Mouse (Mus musculus) cerebellum, adult 2 months (tissue): ENCODE measurements around the gene Arhgap33. TPM values are rescaled to one million over a fixed set of nuclear protein-coding genes. Genes with fewer than 3 reads are reported as not detected.

ENCODE experiments used
- DNase-seq, 2 experiments: peaks; one replicate each; pipeline ENCODE4 v3.0.0; 2021
- H3K27ac ChIP-seq: fragments of 200-500 bp; 2 replicates; pipeline ENCODE4 v1.5.1; 2012; ENCODE audit warnings: low read length, control low read depth, inconsistent platforms; ENCODE audit not compliant: insufficient read depth
- H3K27me3 ChIP-seq: fragments of 200-500 bp; 2 replicates; pipeline ENCODE4 v1.6.1; 2012; ENCODE audit warnings: inconsistent platforms, mild to moderate bottlenecking, low read length, moderate library complexity; ENCODE audit not compliant: control insufficient read depth, insufficient read depth
- H3K4me1 ChIP-seq: fragments of 200-500 bp; 2 replicates; pipeline ENCODE4 v1.6.1; 2011; ENCODE audit warnings: low read length; ENCODE audit not compliant: control insufficient read depth, insufficient read depth
- H3K4me3 ChIP-seq: fragments of 200-500 bp; replicated peaks from 2 replicates; pipeline ENCODE3; 2011; ENCODE audit warnings: mild to moderate bottlenecking, low read depth, low read length, control low read depth; ENCODE audit not compliant: insufficient read depth
- CTCF ChIP-seq: fragments of 200-500 bp; IDR thresholded peaks from 2 replicates; pipeline ENCODE4 v1.5.1; 2011; ENCODE audit warnings: low read depth, mild to moderate bottlenecking, control low read depth, low read length, moderate library complexity, borderline replicate concordance; ENCODE audit not compliant: insufficient read depth
- POLR2A ChIP-seq: fragments of 200-500 bp; IDR thresholded peaks from 2 replicates; pipeline ENCODE4 v1.6.1; 2011; ENCODE audit warnings: low read length, control low read depth, borderline replicate concordance; ENCODE audit not compliant: insufficient read depth
- WGBS: fragments of 180-500 bp; shearing (Covaris S2); methylation state at CpG from one replicate; pipeline ENCODE4 v1.1.7; 2018; 5-methylcytosine and 5-hydroxymethylcytosine counted together
- polyA plus RNA-seq: library from polyadenylated mRNA; depleted of rRNA; stranded (reverse); fragments of >200 nt; gene quantifications from 2 replicates; pipeline ENCODE4 v1.2.3, GENCODE M21; 2012; rRNA removed

Gene Arhgap33
- polyA plus RNA-seq: 38.5 and 39.8 TPM in 2 replicates

GRCm38 (mm10) chr7:30534633-30535577, at the start of gene Arhgap33:
Arhgap33 (minus strand) TSS chr7:30535060.
- no peak for TF ChIP-seq POLR2A
- no peak for TF ChIP-seq CTCF
- peak within 1 kb of the TSS; percentile 88 for H3K4me3 ChIP-seq
- no peak within 1 kb of the TSS for H3K27ac ChIP-seq
- peaks cover 5% of the 10 kb centered on the region for H3K4me1 ChIP-seq
- WGBS: 2% methylated on average over 84 of the region's 84 CpGs
- no peaks in the 10 kb centered on the region for H3K27me3 ChIP-seq
- peak; percentile 95 to 97 for DNase-seq

- Histone ChIP-seq H3K27ac (no peak overlapping the region), H3K4me1 (peaks cover 7% of the 10 kb centered on the region; the same call in 1 of the 2 replicates), H3K27me3 (no peaks in the 10 kb centered on the region), H3K4me3 (no peak overlapping the region)
- TF ChIP-seq POLR2A (no peak), CTCF (no peak)
- WGBS: 93% methylated on average over 10 of the region's 10 CpGs
- no peak for DNase-seq
Observed at GRCm38 (mm10) chr7:30584339-30584738, 49.5 kb upstream of the Arhgap33 start.

DNA sequence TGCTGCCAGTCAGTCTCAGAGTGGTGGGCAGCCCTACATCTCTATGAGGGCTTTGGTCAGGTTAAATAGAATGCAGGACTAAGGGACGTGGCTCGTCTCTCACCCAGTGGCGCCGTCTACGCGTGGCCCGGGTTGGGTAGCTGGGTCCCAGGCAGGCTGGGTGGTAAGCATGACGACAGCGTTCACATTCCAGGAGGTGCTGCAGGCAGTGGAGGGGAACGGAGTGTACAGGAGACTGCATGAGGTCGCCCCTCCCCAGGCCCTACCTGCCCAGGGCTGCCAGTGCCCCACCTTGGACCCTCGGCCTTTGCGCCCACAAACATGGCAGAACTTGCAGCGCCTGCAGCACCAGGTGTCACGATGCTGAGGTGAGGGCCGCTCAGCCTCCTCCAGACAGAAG, 46.7 kb upstream of the Arhgap33 start:
- peak in 1 of 2 experiments; percentile 19 for DNase-seq
- no peaks in the 10 kb centered on the region for H3K27me3 ChIP-seq
- H3K4me1 ChIP-seq: 0 out of 2 replicates have a peak, but pooled peaks cover under 1% of the 10 kb centered on the region
- 91% methylated on average over 16 of the region's 16 CpGs for WGBS
- TF ChIP-seq POLR2A: no peak
- no peak for TF ChIP-seq CTCF
- no peak overlapping the region for H3K27ac ChIP-seq
- H3K4me3 ChIP-seq: no peak overlapping the region

GRCm38 (mm10) chr7:30579950-30580349, 45.1 kb upstream of the Arhgap33 start:
- WGBS: 84% methylated on average over 8 of the region's 8 CpGs
- Histone ChIP-seq H3K27ac (no peak overlapping the region), H3K4me1 (no peaks in the 10 kb centered on the region), H3K27me3 (no peaks in the 10 kb centered on the region), H3K4me3 (no peak overlapping the region)
- TF ChIP-seq CTCF (no peak), POLR2A (no peak)
- no peak for DNase-seq

DNA sequence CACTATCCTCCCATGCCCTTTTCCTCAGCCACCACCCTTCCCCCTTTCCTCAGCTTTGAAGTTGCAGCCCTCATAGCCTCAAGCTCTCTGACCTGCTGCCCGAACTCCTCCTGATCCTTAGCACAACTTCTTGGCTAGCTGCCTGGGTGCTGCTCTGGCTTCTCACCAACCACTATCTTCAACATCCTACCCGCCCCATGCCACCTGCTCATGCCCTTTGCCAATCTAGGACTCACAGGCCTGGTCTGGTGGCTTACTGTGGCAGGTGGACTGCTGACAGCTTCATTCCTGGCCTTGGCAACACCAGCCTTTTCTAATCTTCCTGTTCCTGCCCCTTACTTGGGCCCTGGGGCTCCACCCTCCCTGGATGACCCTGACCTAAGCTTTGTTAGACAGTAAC, 38.1 kb upstream of the Arhgap33 start:
- H3K27ac ChIP-seq: no peak overlapping the region
- DNase-seq: peak; percentile 83 to 88
- H3K27me3 ChIP-seq: no peaks in the 10 kb centered on the region
- WGBS: 8% methylated on average over 2 of the region's 2 CpGs
- TF ChIP-seq CTCF (no peak), POLR2A (no peak)
- H3K4me1 ChIP-seq: peaks cover 18% of the 10 kb centered on the region
- no peak overlapping the region for H3K4me3 ChIP-seq

DNA sequence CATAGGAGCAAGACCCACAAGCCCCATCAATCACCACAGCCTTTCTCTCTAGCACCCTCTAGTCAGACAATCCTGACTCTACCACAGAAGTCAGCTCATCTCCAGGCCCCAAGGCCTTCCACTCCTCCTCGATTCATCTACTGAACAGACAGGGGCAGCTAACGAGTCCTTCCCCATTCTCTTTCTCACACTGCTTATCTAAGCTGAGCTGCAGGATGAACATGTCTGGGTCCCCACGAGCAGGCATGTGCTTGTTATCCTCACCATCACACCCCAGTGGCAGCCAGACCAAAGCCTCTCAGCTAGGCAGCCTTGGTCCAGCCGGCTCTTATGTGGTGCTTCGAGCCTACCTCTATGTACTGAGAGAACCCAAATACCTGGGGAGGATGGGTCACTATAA, 37.5 kb upstream of the Arhgap33 start:
- WGBS: 65% methylated on average over 5 of the region's 5 CpGs
- no peak for DNase-seq

DNA sequence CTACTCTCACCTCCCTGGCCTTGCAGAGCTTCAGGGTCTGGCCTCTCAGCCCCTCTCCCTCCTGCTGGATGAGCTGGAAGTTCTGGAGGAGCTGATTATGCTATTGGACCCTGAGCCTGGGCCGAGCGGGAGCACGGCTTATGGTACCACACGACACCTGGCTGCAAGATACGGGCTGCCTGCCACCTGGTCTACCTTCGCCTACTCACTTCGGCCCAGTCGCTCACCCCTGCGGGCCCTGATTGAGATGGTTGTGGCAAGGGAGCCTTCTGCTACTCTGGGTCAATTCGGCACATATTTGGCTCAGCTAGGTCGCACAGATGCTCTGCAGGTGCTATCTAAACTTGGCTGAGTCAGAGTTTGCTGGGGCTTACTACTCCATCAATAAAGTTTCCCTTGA, 32.7 kb upstream of the Arhgap33 start:
- Histone ChIP-seq H3K27ac (no peak overlapping the region), H3K27me3 (no peaks in the 10 kb centered on the region), H3K4me1 (peaks cover 11% of the 10 kb centered on the region), H3K4me3 (no peak overlapping the region)
- no peak for DNase-seq
- 76% methylated on average over 11 of the region's 11 CpGs for WGBS
- TF ChIP-seq CTCF: no peak
- no peak for TF ChIP-seq POLR2A

More for the DNA sequence above, 37.5 kb upstream of the Arhgap33 start:
- H3K27me3 ChIP-seq: no peaks in the 10 kb centered on the region
- TF ChIP-seq CTCF: no peak
- TF ChIP-seq POLR2A: no peak
- H3K27ac ChIP-seq: no peak overlapping the region
- H3K4me1 ChIP-seq: peaks cover 18% of the 10 kb centered on the region
- no peak overlapping the region for H3K4me3 ChIP-seq

- DNase-seq: peak in 1 of 2 experiments; percentile 18
- Histone ChIP-seq H3K4me3 (no peak overlapping the region), H3K27ac (no peak overlapping the region), H3K27me3 (no peaks in the 10 kb centered on the region), H3K4me1 (peaks cover 6% of the 10 kb centered on the region)
- WGBS: 84% methylated on average over 9 of the region's 9 CpGs
- no peak for TF ChIP-seq CTCF
- TF ChIP-seq POLR2A: no peak
Observed at GRCm38 (mm10) chr7:30566033-30566432, 31.2 kb upstream of the Arhgap33 start.
